ENCODE assay signal across 8 mouse cellular contexts in the genomic region with DNA sequence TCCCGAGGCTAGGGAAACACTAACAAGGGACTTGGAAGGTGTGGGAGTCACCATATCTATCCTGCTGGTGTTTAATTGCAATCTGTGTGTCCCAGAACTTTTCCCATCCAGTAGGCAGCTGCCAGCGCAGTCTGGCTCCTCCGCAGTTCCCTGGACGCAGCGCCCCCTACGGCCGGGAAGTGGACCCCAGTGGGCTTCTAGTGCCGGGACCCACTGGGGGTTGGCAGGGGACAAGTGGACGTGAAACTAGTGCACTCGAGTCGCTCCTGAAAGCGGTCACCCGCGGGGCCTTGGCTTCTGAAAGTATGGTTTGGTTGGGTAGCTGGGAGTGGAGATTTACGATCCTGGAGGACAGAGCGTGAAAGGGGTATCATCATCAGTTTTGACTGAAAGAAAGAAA.
DNase-seq lines count a peak whose midpoint lies in the region; ATAC-seq and TF ChIP-seq lines count a peak whose summit lies in the region.

No protein-coding gene starts in this region.

- TF ChIP-seq CTCF in lung, embryonic 14.5 days (IDR thresholded peaks at IDR 0.05; ENCODE audit: low read depth): 0 out of 2 replicates have a peak, but pooled peaks have one; percentile 19

- H3K9me3 ChIP-seq in lung, embryonic 14.5 days (ENCODE audit: low read depth, low read length): no peaks in the 10 kb centered on the region
- no peaks in the 10 kb centered on the region for H3K9me3 ChIP-seq in limb, embryonic 13.5 days

- peaks cover 64% of the 10 kb centered on the region for H3K27me3 ChIP-seq in lung, embryonic 14.5 days (ENCODE audit: insufficient read depth, low read length)
- peaks cover 52% of the 10 kb centered on the region for H3K27me3 ChIP-seq in limb, embryonic 13.5 days

- no peaks in the 10 kb centered on the region for H3K36me3 ChIP-seq in lung, embryonic 14.5 days (ENCODE audit: insufficient read depth)
- no peaks in the 10 kb centered on the region for H3K36me3 ChIP-seq in limb, embryonic 13.5 days

- no peak overlapping the region for H3K4me3 ChIP-seq in lung, embryonic 14.5 days (ENCODE audit: low read depth, low read length)
- H3K4me3 ChIP-seq in limb, embryonic 13.5 days: 0 out of 2 replicates have a peak overlapping the region, but pooled peaks have one; percentile 7

- peak; percentile 68 to 73 for DNase-seq in cerebellum, postnatal 10 days
- peak; percentile 13 for DNase-seq in lung, embryonic 14.5 days
- DNase-seq in lung, postnatal 14 days: no peak
- DNase-seq in testis, postnatal 14 days (ENCODE audit: low spot score): peak; percentile 40
- no peak for DNase-seq in right cerebral cortex, postnatal 25 days
- DNase-seq in layer of hippocampus, postnatal 36 days: no peak

- 15% methylated on average over 16 of the region's 16 CpGs for WGBS in lung, embryonic 14.5 days
- WGBS in limb, embryonic 13.5 days: 14% methylated on average over 16 of the region's 16 CpGs

- no peaks in the 10 kb centered on the region for H3K4me1 ChIP-seq in lung, embryonic 14.5 days (ENCODE audit: insufficient read depth)
- no peaks in the 10 kb centered on the region for H3K4me1 ChIP-seq in limb, embryonic 13.5 days

- H3K4me2 ChIP-seq in lung, embryonic 14.5 days: no peak overlapping the region
- peak overlapping the region; percentile 53 for H3K4me2 ChIP-seq in limb, embryonic 13.5 days (replicated peaks)

- no peak overlapping the region for H3K27ac ChIP-seq in lung, embryonic 14.5 days (ENCODE audit: low read depth)
- H3K27ac ChIP-seq in limb, embryonic 13.5 days: no peak overlapping the region

- H3K9ac ChIP-seq in lung, embryonic 14.5 days: no peak overlapping the region
- H3K9ac ChIP-seq in limb, embryonic 13.5 days: no peak overlapping the region

- ATAC-seq in cerebellum, adult (ENCODE audit: insufficient number of reproducible peaks, low FRiP score, low TSS enrichment): no peak
- no peak for ATAC-seq in lung, embryonic 14.5 days (ENCODE audit: insufficient read depth)
- ATAC-seq in limb, embryonic 13.5 days (ENCODE audit: low FRiP score, low read depth): no peak

Comparison
In these comparisons a context has a peak if more than half of its experiments do, and no peak if none do; other contexts are left out.
1. DNase-seq: peak in cerebellum, postnatal 10 days (2 of 2), lung, embryonic 14.5 days (single experiment) and testis, postnatal 14 days (single experiment); none in lung, postnatal 14 days (single experiment), right cerebral cortex, postnatal 25 days (single experiment) and layer of hippocampus, postnatal 36 days (0 of 2).